Mouse (Mus musculus) forebrain, embryonic 11.5 days (tissue): Measurements from ENCODE around the gene Fcgr1. TPM values are rescaled to one million over a fixed set of nuclear protein-coding genes. Genes with fewer than 3 reads are reported as not detected.
"Not testable (repeated sequence)": the region's sequence is repeated elsewhere in the genome, so short reads cannot be mapped to it uniquely, and the experiment has no call there.

Source experiments
- ATAC-seq: fragments of 200-750 bp; cut with Nextera tagmentation; replicated peaks from 2 replicates; pipeline ENCODE4 v1.8.0; 2017; ENCODE audit warnings: moderate TSS enrichment; ENCODE audit not compliant: low FRiP score
- DNase-seq: peaks from one replicate; pipeline ENCODE4 v3.0.0-alpha.2; 2017; ENCODE audit warnings: low spot score
- H3K27ac ChIP-seq: fragments of 300-500 bp; sonication (generic); 2 replicates; pipeline ENCODE4 v1.5.1; 2014; ENCODE audit warnings: low read depth, low read length
- H3K27me3 ChIP-seq: fragments of 300-500 bp; sonication (generic); 2 replicates; pipeline ENCODE4 v1.6.1; 2014; ENCODE audit warnings: mild to moderate bottlenecking, low read length, mixed read lengths; ENCODE audit not compliant: control insufficient read depth, insufficient read depth
- H3K36me3 ChIP-seq: fragments of 300-500 bp; sonication (generic); 2 replicates; pipeline ENCODE4 v1.6.1; 2014; ENCODE audit warnings: mild to moderate bottlenecking, low read length, moderate library complexity, mixed read lengths; ENCODE audit not compliant: control insufficient read depth, insufficient read depth
- H3K4me1 ChIP-seq: fragments of 300-500 bp; sonication (generic); replicated peaks from 2 replicates; pipeline ENCODE4 v1.6.1; 2014; ENCODE audit warnings: low read length, mixed read lengths; ENCODE audit not compliant: control insufficient read depth, insufficient read depth
- H3K4me2 ChIP-seq: fragments of 300-500 bp; sonication (generic); 2 replicates; pipeline ENCODE4 v1.6.1; 2014; ENCODE audit warnings: low read depth, mild to moderate bottlenecking, low read length, moderate library complexity, mixed read lengths; ENCODE audit not compliant: severe bottlenecking
- H3K4me3 ChIP-seq: fragments of 300-500 bp; sonication (generic); 2 replicates; pipeline ENCODE4 v1.5.1; 2014; ENCODE audit warnings: low read depth, low read length
- H3K9ac ChIP-seq: fragments of 300-500 bp; sonication (generic); 2 replicates; pipeline ENCODE4 v1.6.1; 2014; ENCODE audit warnings: low read length
- H3K9me3 ChIP-seq: fragments of 300-500 bp; sonication (generic); 2 replicates; pipeline ENCODE4 v1.6.1; 2016; ENCODE audit warnings: low read length, mixed read lengths; ENCODE audit not compliant: control insufficient read depth
- WGBS: fragments of 180-500 bp; shearing (Covaris S2); extraction: QIAGEN DNeasy Blood & Tissue Kit; methylation state at CpG from one replicate; pipeline ENCODE4 v1.1.7; 2014; 5-methylcytosine and 5-hydroxymethylcytosine counted together
- polyA plus RNA-seq: library from polyadenylated mRNA; unstranded; fragments of >200 nt; fragmentation: Nextera tagmentation; extraction: Ambion mirVana; gene quantifications from 2 replicates; pipeline ENCODE4 v1.2.1, GENCODE M21; 2014

Fcgr1 gene
- polyA plus RNA-seq, 1 experiment from 2014 or later, result 2.6 TPM

DNA sequence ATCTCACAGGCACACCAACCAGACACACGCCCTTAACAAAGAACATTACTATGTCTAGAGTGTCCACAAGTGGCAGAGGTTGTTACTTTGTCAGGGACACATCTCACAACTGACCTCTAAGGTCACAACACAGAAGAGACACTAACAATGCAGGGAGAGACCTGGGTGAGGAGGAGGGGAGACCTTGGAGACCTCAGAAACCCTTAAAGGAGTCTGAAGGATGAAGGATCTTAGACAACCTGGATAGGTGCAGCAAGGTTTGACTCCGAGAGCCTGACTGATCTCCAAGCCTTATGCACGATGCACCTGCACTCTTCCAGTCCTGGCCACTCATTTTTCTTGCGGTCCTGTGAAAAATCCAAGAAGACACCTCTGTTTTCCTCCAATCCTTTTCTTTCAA is 36.4 kb upstream of the Fcgr1 start:
- 83% methylated on average over 4 of the region's 4 CpGs for WGBS
- no peak for DNase-seq

DNA sequence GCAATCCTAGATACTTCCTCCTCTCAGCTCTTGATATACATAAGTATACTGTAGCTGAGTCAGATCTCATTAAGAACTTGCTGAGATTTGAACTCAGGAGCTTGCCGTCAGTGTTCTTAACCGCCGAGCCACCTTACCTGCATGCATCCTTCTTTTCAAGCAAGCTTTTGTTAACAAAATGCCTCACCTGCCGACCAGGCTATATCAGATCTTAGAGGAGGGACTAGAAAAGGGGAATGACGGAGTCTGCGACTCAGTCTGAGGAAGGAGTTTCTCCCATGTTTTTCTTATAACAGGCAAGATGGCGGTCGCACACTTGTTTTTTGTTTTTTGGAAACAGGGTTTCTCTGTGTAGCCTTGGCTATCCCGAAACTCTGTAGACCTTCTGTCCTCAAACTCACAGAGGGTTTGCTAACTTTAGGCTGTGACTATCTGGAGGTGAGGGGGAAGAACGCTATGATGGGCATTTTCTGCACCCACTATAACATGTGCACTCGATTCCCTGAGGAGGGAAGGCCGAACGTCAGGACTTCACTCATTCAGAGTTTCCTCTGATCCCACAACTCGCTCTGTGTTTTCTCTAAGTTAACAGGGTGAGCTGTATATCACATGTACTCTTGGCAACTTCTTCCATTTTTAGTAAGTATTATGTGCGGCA is 35.1 kb upstream of the Fcgr1 start:
- H3K4me3 ChIP-seq, result peak overlapping the region; percentile 34
- 15% methylated on average over 15 of the region's 15 CpGs for WGBS
- H3K4me2 ChIP-seq, result no peak overlapping the region
- H3K9ac ChIP-seq, result no peak overlapping the region
- peaks cover 40% of the 10 kb centered on the region for H3K27me3 ChIP-seq
- H3K36me3 ChIP-seq, result no peaks in the 10 kb centered on the region
- H3K9me3 ChIP-seq, result no peaks in the 10 kb centered on the region
- DNase-seq, result no peak
- H3K4me1 ChIP-seq, result peaks cover 4% of the 10 kb centered on the region; the same call in 1 of the 2 replicates
- ATAC-seq, result no peak
- no peak overlapping the region for H3K27ac ChIP-seq

More for the DNA sequence above, 36.4 kb upstream of the Fcgr1 start:
- Histone ChIP-seq H3K27me3 (peaks cover 49% of the 10 kb centered on the region), H3K9me3 (no peaks in the 10 kb centered on the region), H3K4me1 (peaks cover 7% of the 10 kb centered on the region; the same call in 1 of the 2 replicates), H3K9ac (no peak overlapping the region), H3K36me3 (no peaks in the 10 kb centered on the region), H3K4me3 (no peak overlapping the region), H3K27ac (no peak overlapping the region), H3K4me2 (no peak overlapping the region)
- ATAC-seq, result no peak

DNA sequence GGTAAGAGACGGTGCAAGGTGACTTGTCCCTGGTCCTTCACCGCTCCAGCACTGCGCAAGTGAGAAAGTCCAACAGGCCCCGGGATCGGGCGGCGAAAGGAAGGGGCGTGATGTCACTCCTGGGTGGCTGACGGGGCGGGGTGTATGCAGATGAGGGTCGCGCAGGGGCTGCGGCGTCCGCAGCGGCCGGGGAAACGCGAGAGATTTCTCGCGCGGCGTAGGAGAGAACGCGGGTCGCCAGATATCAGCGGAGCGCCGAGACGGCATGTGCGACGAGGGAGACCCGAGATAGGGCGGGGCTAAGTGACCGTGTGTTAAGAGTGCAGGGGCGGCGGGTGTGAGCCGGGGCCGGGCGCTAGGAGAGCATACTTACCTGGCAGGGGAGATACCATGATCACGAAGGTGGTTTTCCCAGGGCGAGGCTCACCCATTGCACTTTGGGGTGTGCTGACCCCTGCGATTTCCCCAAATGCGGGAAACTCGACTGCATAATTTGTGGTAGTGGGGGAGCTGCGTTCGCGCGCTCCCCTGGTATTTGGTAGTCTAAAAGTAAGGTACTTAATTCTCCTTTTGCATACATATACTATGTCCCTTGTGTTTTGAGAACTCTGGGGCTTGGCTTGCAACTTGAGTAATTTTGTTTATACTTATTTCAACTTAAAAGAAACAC is 34.4 kb upstream of the Fcgr1 start:
- peak; percentile 92 for ATAC-seq
- DNase-seq, result peak; percentile 77
- H3K27ac ChIP-seq, H3K4me1 ChIP-seq, H3K9me3 ChIP-seq, H3K36me3 ChIP-seq: not testable (repeated sequence)
- Histone ChIP-seq H3K27me3 (peaks cover 35% of the 10 kb centered on the region), H3K4me2 (peak overlapping the region; percentile 55), H3K9ac (peak overlapping the region; percentile 37; the same call in 1 of the 2 replicates), H3K4me3 (peak overlapping the region; percentile 34)
- WGBS, result under 1% methylated on average over 47 of the region's 49 CpGs

DNA sequence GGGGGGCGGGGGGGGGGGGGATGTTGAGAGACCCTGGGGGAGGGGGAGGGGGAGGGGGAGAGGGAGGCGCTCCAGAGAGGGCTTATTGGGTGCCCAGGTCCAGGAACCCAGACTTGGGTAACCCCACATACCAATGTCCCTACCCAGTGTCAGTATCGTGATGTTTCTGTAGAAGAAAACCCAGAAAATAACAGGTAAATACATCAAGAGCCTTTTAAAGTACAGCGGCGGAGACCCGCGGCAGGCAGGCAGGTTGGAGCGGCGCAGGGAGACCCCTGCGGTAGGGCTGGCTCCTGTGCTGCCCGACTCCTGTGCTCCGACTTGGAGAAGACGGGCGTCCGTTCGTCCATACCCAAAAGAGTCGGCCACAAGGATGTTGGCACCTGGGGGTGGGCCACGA is 33.9 kb upstream of the Fcgr1 start:
- ATAC-seq (peak; percentile 39), DNase-seq (peak; percentile 66)
- no peak overlapping the region for H3K9ac ChIP-seq

DNA sequence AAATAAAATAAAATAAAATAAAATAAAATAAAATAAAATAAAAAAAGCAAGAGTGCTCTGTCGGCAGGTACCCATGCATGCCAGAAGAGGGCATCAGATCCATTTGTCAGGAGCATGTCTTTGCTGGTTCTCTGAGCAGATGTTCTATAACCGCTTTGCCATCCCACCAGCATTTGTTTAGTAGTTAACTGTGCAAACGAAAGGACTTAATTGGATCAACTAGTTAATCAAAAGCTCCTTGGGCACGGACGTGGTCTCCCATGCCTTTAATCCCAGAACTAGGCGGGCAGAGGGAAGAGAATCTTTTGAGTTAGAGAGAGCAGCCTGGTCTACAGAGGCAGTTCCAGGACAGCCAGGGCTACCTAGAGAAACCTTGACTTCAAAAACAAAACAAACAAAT is 33.4 kb upstream of the Fcgr1 start:
- DNase-seq (no peak), ATAC-seq (peak; percentile 42; the same call in 1 of the 2 replicates)
- WGBS, result under 1% methylated on average over 6 of the region's 6 CpGs
- no peaks in the 10 kb centered on the region for H3K36me3 ChIP-seq
- H3K27me3 ChIP-seq, result peaks cover 27% of the 10 kb centered on the region
- no peak overlapping the region for H3K4me3 ChIP-seq
- H3K9ac ChIP-seq, result no peak overlapping the region
- H3K27ac ChIP-seq, result no peak overlapping the region
- H3K4me2 ChIP-seq, result peak overlapping the region; percentile 55; the same call in 1 of the 2 replicates
- H3K4me1 ChIP-seq, result 0 out of 2 replicates have a peak, but pooled peaks cover 2% of the 10 kb centered on the region
- no peaks in the 10 kb centered on the region for H3K9me3 ChIP-seq

More for the DNA sequence above, 33.9 kb upstream of the Fcgr1 start:
- peak overlapping the region; percentile 55 for H3K4me2 ChIP-seq
- H3K4me1 ChIP-seq, result 0 out of 2 replicates have a peak, but pooled peaks cover 2% of the 10 kb centered on the region
- H3K4me3 ChIP-seq, result peak overlapping the region; percentile 34
- 0% methylated on average over 10 of the region's 18 CpGs for WGBS
- H3K27ac ChIP-seq, result no peak overlapping the region
- H3K36me3 ChIP-seq, result no peaks in the 10 kb centered on the region
- no peaks in the 10 kb centered on the region for H3K9me3 ChIP-seq
- H3K27me3 ChIP-seq, result peaks cover 29% of the 10 kb centered on the region

DNA sequence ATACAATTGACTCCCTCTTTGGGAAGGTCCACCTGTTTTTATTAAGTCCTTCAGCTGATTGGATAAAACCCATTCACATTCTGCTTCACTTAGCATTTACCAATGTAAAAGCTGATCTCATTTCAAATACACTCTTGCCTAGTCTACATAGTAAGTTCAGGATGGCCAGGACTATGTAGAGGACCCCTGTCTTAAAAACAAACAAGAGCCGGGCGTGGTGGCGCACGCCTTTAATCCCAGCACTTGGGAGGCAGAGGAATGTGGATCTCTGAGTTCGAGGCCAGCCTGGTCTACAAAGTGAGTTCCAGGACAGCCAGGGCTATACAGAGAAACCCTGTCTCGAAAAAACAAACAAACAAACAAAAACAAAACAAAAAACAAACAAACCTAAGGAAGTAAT is 30.0 kb upstream of the Fcgr1 start:
- H3K36me3 ChIP-seq, ATAC-seq, DNase-seq, H3K9ac ChIP-seq, H3K27me3 ChIP-seq, H3K4me2 ChIP-seq, H3K4me3 ChIP-seq, H3K4me1 ChIP-seq, H3K9me3 ChIP-seq, H3K27ac ChIP-seq: not testable (repeated sequence)
- 61% methylated on average over 6 of the region's 6 CpGs for WGBS

DNA sequence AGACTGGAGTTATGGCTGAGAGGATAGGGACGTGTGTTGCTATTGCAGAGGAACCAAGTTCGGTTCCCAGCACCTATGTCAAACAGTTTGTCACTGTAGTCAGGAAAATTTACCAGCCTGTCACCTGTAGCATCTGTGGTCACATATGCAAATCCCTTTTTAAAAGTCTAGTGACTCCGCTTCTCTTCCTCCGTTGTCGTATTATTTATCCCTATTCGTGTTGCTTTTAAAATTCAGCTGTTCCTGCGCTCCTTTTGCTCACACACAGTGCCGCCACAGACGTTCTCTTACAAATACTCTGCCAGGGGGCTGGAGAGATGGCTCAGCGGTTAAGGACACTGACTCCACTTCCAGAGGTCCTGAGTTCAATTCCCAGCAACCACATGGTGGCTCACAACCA is 28.8 kb upstream of the Fcgr1 start:
- H3K9me3 ChIP-seq, result no peaks in the 10 kb centered on the region
- H3K36me3 ChIP-seq, result no peaks in the 10 kb centered on the region
- DNase-seq, result no peak
- WGBS, result 13% methylated on average over 10 of the region's 10 CpGs
- no peak overlapping the region for H3K27ac ChIP-seq
- H3K4me2 ChIP-seq, result no peak overlapping the region
- H3K9ac ChIP-seq, result no peak overlapping the region
- 0 out of 2 replicates have a peak, but pooled peaks cover 2% of the 10 kb centered on the region for H3K4me1 ChIP-seq
- H3K27me3 ChIP-seq, result peaks cover 7% of the 10 kb centered on the region; the same call in 1 of the 2 replicates
- no peak overlapping the region for H3K4me3 ChIP-seq
- no peak for ATAC-seq

DNA sequence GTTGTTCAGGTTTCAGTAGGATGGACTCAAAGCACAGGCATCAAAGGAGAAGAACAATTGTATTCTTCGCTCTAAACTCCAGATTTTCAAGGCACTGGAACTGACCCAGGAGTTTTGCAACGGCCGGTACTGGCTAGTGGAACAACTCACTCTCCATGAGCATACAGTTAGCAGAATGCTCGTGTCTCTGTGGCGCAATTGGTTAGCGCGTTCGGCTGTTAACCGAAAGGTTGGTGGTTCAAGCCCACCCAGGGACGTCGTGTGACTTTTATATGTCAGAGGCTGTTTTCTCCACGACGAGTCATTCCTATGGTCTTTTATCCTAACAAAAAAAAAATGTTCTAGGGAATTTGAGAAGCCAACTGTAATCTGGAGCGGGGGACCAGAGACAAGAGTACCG is 28.1 kb upstream of the Fcgr1 start:
- no peak overlapping the region for H3K27ac ChIP-seq
- 14% methylated on average over 15 of the region's 15 CpGs for WGBS
- H3K27me3 ChIP-seq, result peaks cover 7% of the 10 kb centered on the region; the same call in 1 of the 2 replicates
- no peak overlapping the region for H3K9ac ChIP-seq
- DNase-seq (no peak), ATAC-seq (no peak)
- H3K9me3 ChIP-seq, result no peaks in the 10 kb centered on the region
- H3K4me3 ChIP-seq, result no peak overlapping the region
- H3K4me1 ChIP-seq, result no peaks in the 10 kb centered on the region
- peak overlapping the region; percentile 5; the same call in 1 of the 2 replicates for H3K4me2 ChIP-seq
- no peaks in the 10 kb centered on the region for H3K36me3 ChIP-seq
